Mouse (Mus musculus) layer of hippocampus, adult 11-12 months (tissue): ENCODE data around the gene Hipk2.
A peak's percentile ranks its signal among the peaks of the same experiment; 100 is the strongest.

Experiments used
- DNase-seq: peaks from one replicate; pipeline ENCODE4 v3.0.0; 2022; ENCODE audit warnings: low spot score

Gene Hipk2

GRCm38 (mm10) chr6:38753025-38753424 lies 122.9 kb downstream of the Hipk2 start:
- no peak for DNase-seq

GRCm38 (mm10) chr6:38752495-38752894 lies 123.5 kb downstream of the Hipk2 start:
- DNase-seq, result no peak

GRCm38 (mm10) chr6:38748037-38748436 lies 127.9 kb downstream of the Hipk2 start:
- no peak for DNase-seq

GRCm38 (mm10) chr6:38743351-38743750 lies 132.6 kb downstream of the Hipk2 start:
- DNase-seq, result no peak

- DNase-seq, result no peak
Observed at GRCm38 (mm10) chr6:38742441-38742840, 133.5 kb downstream of the Hipk2 start.

- no peak for DNase-seq
Observed at GRCm38 (mm10) chr6:38741024-38741423, 134.9 kb downstream of the Hipk2 start.

- no peak for DNase-seq
Observed at GRCm38 (mm10) chr6:38739266-38739665, 136.7 kb downstream of the Hipk2 start.

GRCm38 (mm10) chr6:38737763-38738162 lies 138.2 kb downstream of the Hipk2 start:
- no peak for DNase-seq

- DNase-seq, result peak; percentile 86
Observed at GRCm38 (mm10) chr6:38736240-38736639, 139.7 kb downstream of the Hipk2 start.

- DNase-seq, result no peak
Observed at GRCm38 (mm10) chr6:38732681-38733080, 143.3 kb downstream of the Hipk2 start.

- peak; percentile 72 for DNase-seq
Observed at GRCm38 (mm10) chr6:38730169-38731146, 145.5 kb downstream of the Hipk2 start.

- DNase-seq, result no peak
Observed at GRCm38 (mm10) chr6:38725515-38725914, 150.4 kb downstream of the Hipk2 start.

GRCm38 (mm10) chr6:38721361-38721760 lies 154.6 kb downstream of the Hipk2 start:
- DNase-seq, result no peak

- no peak for DNase-seq
Observed at GRCm38 (mm10) chr6:38719229-38719628, 156.7 kb downstream of the Hipk2 start.

- DNase-seq, result no peak
Observed at GRCm38 (mm10) chr6:38718625-38719024, 157.3 kb downstream of the Hipk2 start.

- no peak for DNase-seq
Observed at GRCm38 (mm10) chr6:38715881-38716280, 160.1 kb downstream of the Hipk2 start.

GRCm38 (mm10) chr6:38713957-38714898 lies 161.7 kb downstream of the Hipk2 start:
- no peak for DNase-seq

- no peak for DNase-seq
Observed at GRCm38 (mm10) chr6:38710449-38710848, 165.5 kb downstream of the Hipk2 start.

GRCm38 (mm10) chr6:38704264-38704984 lies 171.5 kb downstream of the Hipk2 start:
- DNase-seq, result no peak

- DNase-seq, result no peak
Observed at GRCm38 (mm10) chr6:38703526-38703925, 172.4 kb downstream of the Hipk2 start.

- DNase-seq, result no peak
Observed at GRCm38 (mm10) chr6:38702810-38703399, 173.1 kb downstream of the Hipk2 start.
